Mouse (Mus musculus): Measurements from ENCODE around the gene Slc9a5. TPM values are rescaled to one million over a fixed set of nuclear protein-coding genes. Genes with fewer than 3 reads are reported as not detected.

Gene Slc9a5
- polyA plus RNA-seq (2014; fragmentation: Nextera tagmentation; extraction: Ambion mirVana) = 4.1 TPM in 2 replicates

DNA sequence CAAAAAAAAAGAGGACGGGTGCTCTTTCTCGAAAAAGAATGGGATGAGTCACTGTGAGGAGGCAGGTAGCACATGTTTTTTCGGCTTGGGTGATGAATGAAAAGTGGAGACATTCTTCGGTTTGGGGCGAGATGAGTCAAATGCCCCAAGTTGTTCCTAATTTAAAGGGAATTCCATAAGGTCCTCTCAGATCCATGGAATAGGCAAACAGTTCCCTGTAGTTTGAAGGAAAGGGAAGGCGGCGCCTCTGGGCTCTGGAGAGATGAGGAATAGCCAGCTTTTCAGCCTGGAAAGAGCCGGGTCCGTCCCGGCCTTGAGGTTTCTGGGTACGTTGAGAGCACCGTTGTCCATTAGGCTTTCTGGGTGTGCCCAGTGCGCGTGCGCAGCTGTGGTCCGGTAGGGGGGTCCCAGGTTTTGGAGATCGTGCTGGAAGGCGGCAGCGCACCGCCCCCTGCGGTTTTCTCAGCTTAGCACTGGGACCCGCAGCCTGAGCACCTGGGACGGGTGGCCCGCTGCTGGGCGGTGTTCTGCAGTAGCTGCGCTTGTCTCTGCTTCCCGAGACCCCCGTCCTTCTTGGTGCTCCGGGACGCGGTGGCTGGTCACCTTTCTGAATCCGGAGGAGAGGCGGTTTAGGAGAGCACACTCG is at the start of gene Slc9a5:
TSS of gene Slc9a5 (plus strand) at position 394 of the 646 bp plus-strand sequence.
- peak; percentile 20 for ATAC-seq (ENCODE audit: insufficient read depth, low FRiP score, low TSS enrichment)

DNA sequence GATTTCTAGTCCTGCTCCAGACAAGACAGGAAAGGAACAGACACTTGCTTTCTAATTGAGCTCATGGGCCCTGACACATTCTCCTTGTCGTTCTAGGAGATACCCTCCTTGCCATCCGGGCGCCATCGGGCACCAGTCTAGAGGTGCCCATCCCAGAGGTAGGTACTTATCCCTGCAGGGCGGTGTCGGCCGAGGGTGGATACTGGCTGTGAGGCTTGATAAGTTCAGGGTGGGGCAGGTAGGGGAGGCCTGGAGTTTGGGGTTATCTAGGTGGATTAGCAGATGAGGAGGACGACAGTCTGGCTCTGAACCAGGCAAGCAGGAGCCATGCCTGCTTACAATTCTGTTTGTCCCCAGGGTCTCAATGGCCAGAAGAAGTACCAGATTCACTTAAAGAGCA is 48.7 kb upstream of the Slc9a5 start:
- Histone ChIP-seq H3K4me2 (ENCODE audit: low read depth) (no peak overlapping the region), H3K9ac (ENCODE audit: low read length) (no peak overlapping the region), H3K27ac (ENCODE audit: low read depth, low read length) (no peak overlapping the region), H3K4me3 (ENCODE audit: low read depth, low read length) (no peak overlapping the region), H3K4me1 (ENCODE audit: control insufficient read depth, insufficient read depth, low read length) (peaks cover 9% of the 10 kb centered on the region), H3K9me3 (ENCODE audit: control insufficient read depth, low read length) (no peaks in the 10 kb centered on the region), H3K36me3 (ENCODE audit: control insufficient read depth, insufficient read depth, low read length) (peaks cover 11% of the 10 kb centered on the region), H3K27me3 (ENCODE audit: control insufficient read depth, insufficient read depth, low read length) (no peaks in the 10 kb centered on the region)
- ATAC-seq (ENCODE audit: insufficient read depth, low FRiP score, low TSS enrichment) = no peak
- 94% methylated on average over 8 of the region's 8 CpGs for WGBS
- DNase-seq (ENCODE audit: low spot score) = no peak

More for the DNA sequence above, at the start of gene Slc9a5:
- Histone ChIP-seq H3K36me3 (ENCODE audit: control insufficient read depth, insufficient read depth, low read length) (no peaks in the 10 kb centered on the region), H3K27me3 (ENCODE audit: control insufficient read depth, insufficient read depth, low read length) (0 out of 2 replicates have a peak, but pooled peaks cover 2% of the 10 kb centered on the region), H3K4me2 (ENCODE audit: low read depth) (peak within 1 kb of the TSS; percentile 97), H3K4me1 (ENCODE audit: control insufficient read depth, insufficient read depth, low read length) (peaks cover 21% of the 10 kb centered on the region; the same call in 1 of the 2 replicates), H3K9me3 (ENCODE audit: control insufficient read depth, low read length) (no peaks in the 10 kb centered on the region), H3K4me3 (ENCODE audit: low read depth, low read length) (peak within 1 kb of the TSS; percentile 60), H3K9ac (ENCODE audit: low read length) (peak within 1 kb of the TSS; percentile 76), H3K27ac (ENCODE audit: low read depth, low read length) (peak within 1 kb of the TSS; percentile 46; the same call in 1 of the 2 replicates)
- DNase-seq (ENCODE audit: low spot score) = peak; percentile 84
- under 1% methylated on average over 34 of the region's 34 CpGs for WGBS

DNA sequence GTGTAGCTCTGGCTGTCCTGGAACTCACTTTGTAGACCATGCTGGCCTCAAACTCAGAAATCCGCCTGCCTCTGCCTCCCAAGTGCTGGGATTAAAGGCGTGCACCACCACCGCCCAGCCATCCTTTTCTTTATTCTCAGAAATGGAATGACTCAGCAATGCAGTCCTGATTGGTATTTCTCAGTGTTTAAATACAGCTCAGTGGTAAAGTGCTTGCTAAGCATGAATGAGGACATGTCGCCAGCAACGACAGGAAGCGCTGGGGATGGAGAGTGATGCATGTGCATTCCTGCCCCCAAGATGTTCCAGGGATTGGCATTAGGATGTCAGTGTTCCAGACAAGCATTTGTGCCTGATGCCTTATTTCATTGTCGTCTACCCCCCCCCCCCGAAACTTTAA is 45.2 kb upstream of the Slc9a5 start:
- H3K9ac ChIP-seq (ENCODE audit: low read length) = no peak overlapping the region
- H3K9me3 ChIP-seq (ENCODE audit: control insufficient read depth, low read length) = no peaks in the 10 kb centered on the region
- H3K4me2 ChIP-seq (ENCODE audit: low read depth) = no peak overlapping the region
- no peaks in the 10 kb centered on the region for H3K27me3 ChIP-seq (ENCODE audit: control insufficient read depth, insufficient read depth, low read length)
- ATAC-seq (ENCODE audit: insufficient read depth, low FRiP score, low TSS enrichment) = no peak
- peaks cover 14% of the 10 kb centered on the region for H3K4me1 ChIP-seq (ENCODE audit: control insufficient read depth, insufficient read depth, low read length)
- no peak overlapping the region for H3K4me3 ChIP-seq (ENCODE audit: low read depth, low read length)
- 89% methylated on average over 8 of the region's 8 CpGs for WGBS
- H3K36me3 ChIP-seq (ENCODE audit: control insufficient read depth, insufficient read depth, low read length) = peaks cover 14% of the 10 kb centered on the region
- no peak for DNase-seq (ENCODE audit: low spot score)
- H3K27ac ChIP-seq (ENCODE audit: low read depth, low read length) = no peak overlapping the region

DNA sequence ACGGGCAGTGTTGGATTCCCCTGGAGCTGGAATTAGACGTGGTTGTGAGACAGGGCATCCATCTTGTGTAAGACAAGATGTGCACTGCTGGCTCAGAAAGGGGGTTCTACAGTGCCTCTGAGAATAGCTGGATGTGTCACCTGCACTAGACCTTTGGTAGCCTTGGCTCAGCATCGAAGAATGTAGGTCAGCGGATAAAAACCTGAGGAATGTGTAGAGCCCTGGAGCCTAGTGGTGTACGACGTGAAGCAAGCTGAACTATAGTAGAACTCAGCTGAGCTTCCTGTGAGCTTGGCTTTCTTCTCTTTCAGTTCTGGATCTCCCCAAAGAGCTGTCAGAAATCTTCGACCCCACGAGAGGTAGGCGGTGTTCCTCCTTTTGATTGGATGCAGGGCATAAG is 44.8 kb upstream of the Slc9a5 start:
- H3K27ac ChIP-seq (ENCODE audit: low read depth, low read length) = no peak overlapping the region
- DNase-seq (ENCODE audit: low spot score) (no peak), ATAC-seq (ENCODE audit: insufficient read depth, low FRiP score, low TSS enrichment) (no peak)
- H3K27me3 ChIP-seq (ENCODE audit: control insufficient read depth, insufficient read depth, low read length) = no peaks in the 10 kb centered on the region
- no peak overlapping the region for H3K4me3 ChIP-seq (ENCODE audit: low read depth, low read length)
- WGBS = 89% methylated on average over 8 of the region's 9 CpGs
- no peaks in the 10 kb centered on the region for H3K9me3 ChIP-seq (ENCODE audit: control insufficient read depth, low read length)
- H3K4me1 ChIP-seq (ENCODE audit: control insufficient read depth, insufficient read depth, low read length) = peaks cover 9% of the 10 kb centered on the region
- no peak overlapping the region for H3K9ac ChIP-seq (ENCODE audit: low read length)
- no peak overlapping the region for H3K4me2 ChIP-seq (ENCODE audit: low read depth)
- H3K36me3 ChIP-seq (ENCODE audit: control insufficient read depth, insufficient read depth, low read length) = peaks cover 17% of the 10 kb centered on the region

DNA sequence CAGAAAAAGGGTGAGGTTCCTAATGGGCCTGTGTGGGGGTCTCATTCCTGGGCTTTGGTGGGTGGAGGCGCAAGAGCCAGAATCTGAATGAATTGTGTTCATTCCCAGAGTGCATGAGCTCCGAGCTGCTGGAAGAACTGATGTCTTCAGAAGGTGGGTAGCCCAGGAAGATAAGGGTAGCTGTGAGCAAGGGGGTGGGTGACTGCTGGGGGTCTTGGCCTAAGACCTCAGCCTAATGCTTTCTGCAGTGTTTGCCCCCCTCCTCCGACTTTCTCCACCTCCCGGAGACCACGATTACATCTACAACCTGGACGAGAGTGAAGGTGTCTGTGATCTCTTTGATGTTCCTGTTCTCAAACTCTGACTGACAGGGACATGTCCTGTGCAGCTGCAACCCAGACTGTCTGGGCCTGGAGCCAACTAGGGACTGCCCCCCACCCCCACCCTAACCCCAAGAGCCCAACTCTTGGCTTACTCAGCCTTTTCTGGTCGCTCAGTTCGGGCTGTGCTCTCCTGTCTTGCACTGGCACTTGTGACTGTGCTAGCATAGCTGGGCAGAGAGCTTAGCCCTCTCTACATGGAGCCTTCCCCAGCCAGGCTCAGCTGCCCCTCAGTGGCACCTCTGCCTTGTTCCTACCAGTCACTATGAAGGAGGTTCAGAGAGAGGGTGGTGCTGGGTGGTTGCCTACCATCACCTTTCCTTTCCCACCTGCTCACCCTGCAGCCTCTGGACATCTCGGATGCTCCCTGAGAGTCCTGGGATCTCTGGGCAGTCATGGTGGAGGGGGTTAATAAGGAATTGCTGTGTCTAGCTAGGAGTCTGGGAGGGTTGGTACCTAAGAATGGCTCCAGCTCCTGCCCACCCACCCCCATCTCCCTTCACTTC is 44.1 kb upstream of the Slc9a5 start:
- 86% methylated on average over 9 of the region's 9 CpGs for WGBS
- Histone ChIP-seq H3K9me3 (ENCODE audit: control insufficient read depth, low read length) (no peaks in the 10 kb centered on the region), H3K27ac (ENCODE audit: low read depth, low read length) (no peak overlapping the region), H3K27me3 (ENCODE audit: control insufficient read depth, insufficient read depth, low read length) (no peaks in the 10 kb centered on the region), H3K4me1 (ENCODE audit: control insufficient read depth, insufficient read depth, low read length) (peaks cover 8% of the 10 kb centered on the region; the same call in 1 of the 2 replicates), H3K9ac (ENCODE audit: low read length) (no peak overlapping the region), H3K36me3 (ENCODE audit: control insufficient read depth, insufficient read depth, low read length) (peaks cover 20% of the 10 kb centered on the region), H3K4me3 (ENCODE audit: low read depth, low read length) (no peak overlapping the region), H3K4me2 (ENCODE audit: low read depth) (no peak overlapping the region)
- DNase-seq (ENCODE audit: low spot score) = no peak
- ATAC-seq (ENCODE audit: insufficient read depth, low FRiP score, low TSS enrichment) = 0 out of 2 replicates have a peak, but pooled peaks have one; percentile 6

DNA sequence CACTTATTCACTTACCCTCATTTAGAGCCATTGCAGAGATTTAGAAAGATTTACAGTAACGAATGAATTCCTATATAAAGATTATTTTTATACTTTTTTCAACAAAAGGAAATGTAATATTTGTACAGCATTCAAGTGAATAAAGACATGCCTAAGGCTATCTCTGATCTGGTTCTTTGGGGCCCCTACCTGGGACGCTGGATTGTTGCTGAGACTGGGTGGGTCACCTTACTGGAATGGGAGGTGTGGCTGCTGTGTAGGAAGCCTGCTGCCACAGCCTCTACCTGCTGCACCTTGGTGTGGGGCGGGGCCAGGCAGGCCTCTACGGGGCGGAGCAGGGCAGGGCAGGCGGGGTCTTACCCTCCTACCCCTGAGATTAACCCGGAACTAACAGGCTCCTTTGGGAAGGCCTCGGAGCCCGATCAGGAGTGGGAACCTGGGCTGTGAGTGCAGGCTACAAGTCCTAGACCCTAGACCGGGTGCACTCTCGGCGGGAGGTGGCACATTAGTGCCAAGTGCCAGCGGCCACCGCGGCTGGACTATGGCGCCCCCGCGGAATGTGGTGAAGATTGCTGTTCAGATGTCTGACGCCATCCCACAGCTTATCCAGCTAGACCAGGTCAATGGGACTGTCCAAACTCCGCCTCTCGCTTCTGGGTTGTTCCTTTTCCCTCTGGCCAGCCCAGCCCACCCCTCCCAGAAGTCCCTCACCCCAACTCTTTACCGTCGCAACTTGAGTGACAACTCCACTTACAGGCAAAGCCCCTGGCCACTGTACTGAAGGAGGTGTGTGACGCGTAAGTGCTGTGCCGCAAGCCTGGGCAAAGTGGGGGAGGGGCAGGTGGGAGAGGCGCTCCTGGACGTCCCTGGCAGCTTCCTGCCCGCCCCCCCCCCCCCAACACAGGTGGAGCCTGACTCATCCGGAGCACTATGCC is 43.2 kb upstream of the Slc9a5 start, which contains the start of gene Elmo3:
TSS of gene Elmo3 (plus strand) at position 391 of the 935 bp plus-strand sequence.
- H3K4me2 ChIP-seq (ENCODE audit: low read depth) = peak within 1 kb of the TSS; percentile 32
- H3K9ac ChIP-seq (ENCODE audit: low read length) = peak within 1 kb of the TSS; percentile 39; the same call in 1 of the 2 replicates
- H3K4me3 ChIP-seq (ENCODE audit: low read depth, low read length) = peak within 1 kb of the TSS; percentile 8; the same call in 1 of the 2 replicates
- no peaks in the 10 kb centered on the region for H3K9me3 ChIP-seq (ENCODE audit: control insufficient read depth, low read length)
- ATAC-seq (ENCODE audit: insufficient read depth, low FRiP score, low TSS enrichment) (peak; percentile 53), DNase-seq (ENCODE audit: low spot score) (peak; percentile 44)
- H3K4me1 ChIP-seq (ENCODE audit: control insufficient read depth, insufficient read depth, low read length) = peaks cover 8% of the 10 kb centered on the region; the same call in 1 of the 2 replicates
- no peak within 1 kb of the TSS for H3K27ac ChIP-seq (ENCODE audit: low read depth, low read length)
- 6% methylated on average over 28 of the region's 30 CpGs for WGBS
- peaks cover 17% of the 10 kb centered on the region for H3K36me3 ChIP-seq (ENCODE audit: control insufficient read depth, insufficient read depth, low read length)
- H3K27me3 ChIP-seq (ENCODE audit: control insufficient read depth, insufficient read depth, low read length) = no peaks in the 10 kb centered on the region

DNA sequence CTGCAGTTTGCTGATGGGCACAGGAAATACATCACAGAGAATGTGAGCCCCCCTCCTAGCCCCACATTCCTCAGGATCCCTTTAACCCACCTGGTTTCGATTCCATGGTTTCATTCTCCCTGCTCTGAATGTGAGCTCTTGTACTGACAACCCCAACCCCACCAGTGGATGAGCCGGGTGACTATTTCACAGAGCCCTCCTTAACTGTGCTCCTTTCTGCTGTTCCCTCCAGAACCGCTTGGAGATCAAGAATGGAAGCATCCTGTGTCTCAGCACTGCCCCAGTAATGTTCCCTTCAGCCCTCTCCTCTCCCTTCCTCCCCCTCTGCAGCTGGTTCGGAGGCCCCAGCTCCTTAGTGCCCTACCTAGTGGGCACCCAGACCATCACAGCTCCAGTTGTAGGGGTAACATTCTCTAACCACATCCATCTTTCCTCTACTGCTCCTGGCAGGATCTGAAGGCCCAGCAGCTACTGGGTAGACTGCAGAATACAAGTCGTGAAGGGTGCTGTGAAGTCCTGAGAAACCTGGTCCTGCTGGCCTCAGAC is 42.4 kb upstream of the Slc9a5 start:
- Histone ChIP-seq H3K4me1 (ENCODE audit: control insufficient read depth, insufficient read depth, low read length) (peaks cover 8% of the 10 kb centered on the region; the same call in 1 of the 2 replicates), H3K9me3 (ENCODE audit: control insufficient read depth, low read length) (no peaks in the 10 kb centered on the region), H3K36me3 (ENCODE audit: control insufficient read depth, insufficient read depth, low read length) (peaks cover 13% of the 10 kb centered on the region), H3K27ac (ENCODE audit: low read depth, low read length) (no peak overlapping the region), H3K4me2 (ENCODE audit: low read depth) (peak overlapping the region; percentile 32; the same call in 1 of the 2 replicates), H3K27me3 (ENCODE audit: control insufficient read depth, insufficient read depth, low read length) (no peaks in the 10 kb centered on the region), H3K4me3 (ENCODE audit: low read depth, low read length) (no peak overlapping the region), H3K9ac (ENCODE audit: low read length) (no peak overlapping the region; the same call in 1 of the 2 replicates)
- ATAC-seq (ENCODE audit: insufficient read depth, low FRiP score, low TSS enrichment) (peak; percentile 17), DNase-seq (ENCODE audit: low spot score) (no peak)
- WGBS = 48% methylated on average over 5 of the region's 5 CpGs

DNA sequence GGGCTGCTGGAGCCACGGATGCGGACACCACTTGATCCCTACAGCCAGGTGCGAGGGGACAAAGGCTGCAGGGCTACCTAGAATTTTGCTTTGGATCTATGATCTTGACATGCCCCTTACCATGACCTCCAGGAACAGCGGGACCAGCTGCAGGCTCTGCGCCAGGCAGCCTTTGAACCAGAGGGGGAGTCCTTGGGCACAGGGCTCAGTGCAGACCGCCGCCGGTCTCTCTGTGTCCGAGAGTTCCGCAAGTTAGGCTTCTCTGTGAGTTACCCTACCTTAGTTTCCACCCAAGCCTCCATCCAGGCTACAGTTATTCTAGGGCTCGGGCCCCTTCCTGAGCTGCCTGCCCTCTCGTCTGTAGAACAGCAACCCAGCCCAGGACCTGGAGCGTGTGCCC is 41.0 kb upstream of the Slc9a5 start:
- no peak for DNase-seq (ENCODE audit: low spot score)
- Histone ChIP-seq H3K4me3 (ENCODE audit: low read depth, low read length) (no peak overlapping the region), H3K36me3 (ENCODE audit: control insufficient read depth, insufficient read depth, low read length) (peaks cover 11% of the 10 kb centered on the region), H3K27me3 (ENCODE audit: control insufficient read depth, insufficient read depth, low read length) (no peaks in the 10 kb centered on the region), H3K9ac (ENCODE audit: low read length) (no peak overlapping the region), H3K4me1 (ENCODE audit: control insufficient read depth, insufficient read depth, low read length) (peaks cover 8% of the 10 kb centered on the region; the same call in 1 of the 2 replicates), H3K9me3 (ENCODE audit: control insufficient read depth, low read length) (no peaks in the 10 kb centered on the region), H3K27ac (ENCODE audit: low read depth, low read length) (no peak overlapping the region), H3K4me2 (ENCODE audit: low read depth) (no peak overlapping the region)
- ATAC-seq (ENCODE audit: insufficient read depth, low FRiP score, low TSS enrichment) = no peak
- 98% methylated on average over 13 of the region's 13 CpGs for WGBS
